Mouse (Mus musculus) R1 (cell line): ENCODE measurements at regions not wholly inside any gene's neighbourhood (a gene's known extent, or its start where the extent isn't known, plus 50 kb on each side); places are given as distances from the start of the nearest gene placed in this dataset.
A peak's percentile ranks its signal among the peaks of the same experiment; 100 is the strongest.

Experiments
- DNase-seq: peaks from one replicate; pipeline ENCODE4 v3.0.0-alpha.2; 2018; ENCODE audit warnings: low read depth, low spot score

DNA sequence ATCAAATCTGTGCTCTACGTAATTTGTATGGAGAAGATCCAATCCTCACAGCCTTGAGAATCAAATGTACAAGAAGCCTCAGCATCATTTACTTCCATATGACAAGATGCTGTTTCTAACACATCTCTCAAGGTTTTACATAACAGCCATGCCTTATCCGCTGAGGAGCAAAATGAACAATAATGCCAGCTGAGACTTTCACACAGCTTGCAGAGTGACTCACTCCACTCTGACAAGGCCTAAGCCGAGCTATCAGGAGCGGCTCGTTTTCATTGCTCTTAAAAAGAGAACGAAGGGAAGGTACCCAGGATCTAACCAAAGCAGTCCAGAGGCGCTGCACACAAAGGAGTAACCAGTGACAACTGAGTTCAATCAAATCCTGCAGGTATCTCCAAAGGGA lies 803.5 kb downstream of the Efna5 start:
- DNase-seq, result no peak

- DNase-seq, result no peak
These were observed 816.2 kb downstream of the Efna5 start for GRCm38 (mm10) chr17:62064939-62065338.

DNA sequence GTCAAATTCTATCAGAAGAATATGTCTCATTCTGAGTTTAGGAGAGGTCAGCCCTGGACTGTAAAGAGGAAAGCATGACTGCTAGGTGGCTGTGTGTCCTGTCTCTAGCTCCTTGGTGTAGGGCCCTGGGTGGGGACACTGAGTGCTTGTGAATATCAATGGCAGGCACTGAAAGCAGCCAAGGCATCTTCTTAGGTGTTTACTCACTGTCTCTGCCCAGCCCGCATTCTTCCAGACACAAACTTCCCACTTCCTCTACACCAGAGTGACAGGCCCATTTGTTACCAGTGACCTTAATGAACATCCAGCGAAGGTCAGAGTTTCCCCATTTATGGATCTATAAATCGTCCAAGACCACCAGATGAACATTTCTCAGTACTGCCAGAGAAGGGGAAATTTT lies 823.1 kb downstream of the Efna5 start:
- peak; percentile 68 for DNase-seq

GRCm38 (mm10) chr17:62054801-62055200 lies 826.3 kb downstream of the Efna5 start:
- no peak for DNase-seq

DNA sequence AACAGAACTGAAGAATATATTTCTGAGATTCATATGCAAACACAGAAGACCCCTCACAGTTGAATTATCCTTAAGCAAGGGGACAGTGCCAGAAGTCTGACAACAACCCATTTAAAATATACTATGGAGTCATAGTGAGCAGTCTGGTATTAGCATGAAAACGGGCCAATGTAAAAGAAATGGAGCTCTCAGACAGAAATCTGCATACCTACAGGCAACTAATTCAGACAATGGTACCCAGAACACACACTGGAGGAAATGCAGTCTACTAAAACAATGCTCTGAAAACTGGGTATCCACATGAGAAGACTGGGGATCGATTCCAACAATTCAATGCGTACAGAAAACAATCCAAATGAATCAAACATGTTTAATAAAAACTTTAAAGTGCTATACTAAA lies 832.1 kb downstream of the Efna5 start:
- DNase-seq, result peak; percentile 76

- DNase-seq, result no peak
These were observed 850.5 kb downstream of the Efna5 start for GRCm38 (mm10) chr17:62030614-62031013.
